Mouse (Mus musculus): ENCODE data around the gene Neurod2.

GRCm38 (mm10) chr11:98338507-98338961 is 9.1 kb upstream of the Neurod2 start:
- TF ChIP-seq CTCF (IDR thresholded peaks at IDR 0.05; ENCODE audit: low read depth, low read length), result no peak
- no peak for TF ChIP-seq POLR2AphosphoS5 (IDR thresholded peaks at IDR 0.05; ENCODE audit: insufficient replicate concordance, low read depth, low read length)
- no peak for TF ChIP-seq TAL1 (conservative IDR thresholded peaks at IDR 0.05; ENCODE audit: low read depth, low read length)
- no peak for TF ChIP-seq GATA1 (IDR thresholded peaks at IDR 0.05; ENCODE audit: borderline replicate concordance, low read length)
